Mouse (Mus musculus) mouse embryonic stem cell (cell line): ENCODE results near the gene Il12rb2.

Experiments used
- in situ Hi-C, 2 experiments: fragments of 300-500 bp; cut with MboI; formaldehyde crosslinking; loops; 1 replicate in 1 of 2; 3 replicates in 1 of 2; pipeline ENCODE4 v1.14.3; 2019 to 2020; ENCODE audit warnings: low sequenced_read_pairs in 2 of 2, low pct_unique_long_range_greater_than_20kb in 1 of 2, mixed read lengths in 1 of 2; ENCODE audit not compliant: unreplicated experiment in 1 of 2

Gene Il12rb2

DNA sequence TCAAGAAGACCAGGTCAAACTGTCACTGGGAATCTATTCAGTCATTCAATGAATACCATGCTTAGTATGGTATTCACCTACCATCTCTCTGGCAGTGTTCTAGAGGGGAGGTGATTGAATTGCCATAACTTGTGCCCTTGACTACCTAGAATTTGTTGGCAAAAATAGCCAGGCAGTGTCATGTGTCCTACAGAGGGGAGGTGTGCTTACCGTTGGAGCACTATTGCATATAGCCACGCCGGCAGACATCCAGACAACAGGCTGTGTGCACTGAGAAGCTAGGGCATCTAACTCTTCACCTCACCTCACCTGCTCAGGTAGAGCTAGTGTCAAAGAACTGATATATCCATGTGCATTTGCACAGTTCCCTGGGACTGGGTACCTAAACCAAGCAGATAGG lies 74.8 kb downstream of the Il12rb2 start:
- in situ Hi-C loops, result loop anchor here in 1 of 2 experiments (25.0 kb wide), 2 partner anchors 114 to 339 kb away; no protein-coding TSS in a partner anchor

DNA sequence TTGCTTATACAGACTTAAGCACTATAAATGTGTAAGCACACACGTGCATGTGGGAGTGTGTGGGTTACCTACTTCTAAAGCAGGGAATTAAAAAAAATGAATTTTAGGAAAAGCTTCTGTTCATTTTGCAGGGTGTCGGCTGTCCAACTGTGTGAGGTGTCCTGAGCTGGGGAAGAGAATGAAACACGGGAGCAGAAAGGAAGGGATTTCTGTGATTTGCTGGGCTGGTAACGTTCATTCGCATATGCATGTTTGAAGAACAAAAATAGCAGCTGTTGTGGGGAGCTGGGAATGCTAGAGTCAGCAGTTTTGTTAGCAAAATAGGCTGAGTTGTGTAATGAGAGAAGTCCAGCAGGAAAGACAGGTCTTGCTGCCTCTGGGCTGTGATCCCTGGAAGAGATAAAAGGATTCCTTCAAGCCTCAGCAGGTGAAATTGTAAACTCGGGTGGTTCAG lies 75.3 kb downstream of the Il12rb2 start:
- in situ Hi-C loops, result loop anchor here in 1 of 2 experiments (25.0 kb wide), 2 partner anchors 113 to 338 kb away; no protein-coding TSS in a partner anchor

DNA sequence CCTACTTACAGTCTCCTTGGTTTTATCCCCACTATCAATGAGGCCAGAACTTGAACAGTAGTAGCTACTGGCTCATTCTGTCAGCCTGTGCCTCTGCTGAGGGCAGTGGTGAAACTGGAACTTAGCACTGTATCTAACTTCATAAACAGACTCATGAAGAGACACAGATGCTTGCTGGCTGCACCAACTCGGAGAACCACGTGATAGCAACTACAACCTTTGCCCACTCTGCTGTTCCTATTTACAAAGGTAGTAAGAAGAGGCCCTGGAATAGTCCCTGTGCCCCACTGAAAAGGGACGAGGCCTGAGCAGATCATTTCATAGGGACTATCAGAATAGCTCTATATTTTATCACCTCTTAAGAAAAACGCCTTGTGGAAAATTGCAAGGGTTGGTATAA lies 75.7 kb downstream of the Il12rb2 start:
- in situ Hi-C loops, result loop anchor here in 1 of 2 experiments (25.0 kb wide), 2 partner anchors 113 to 338 kb away; no protein-coding TSS in a partner anchor

DNA sequence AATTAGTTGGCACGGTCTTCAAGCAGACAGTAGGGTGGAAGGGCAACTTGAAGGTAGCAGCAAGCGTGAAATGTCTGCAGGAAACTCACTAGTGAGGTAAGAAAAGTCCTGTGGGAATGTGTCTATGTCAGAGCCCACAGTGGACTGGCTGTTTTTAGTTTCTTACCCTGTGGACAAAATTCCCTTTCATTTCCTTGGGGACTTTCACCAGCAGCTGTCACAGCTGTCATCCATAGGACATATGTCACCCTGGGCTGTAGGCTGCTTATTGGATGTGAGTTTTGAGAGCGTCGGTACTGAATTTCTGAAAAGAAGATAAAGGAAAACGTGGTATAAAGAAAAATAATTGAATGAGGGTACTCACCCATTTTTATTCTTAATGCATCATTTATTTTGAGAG lies 77.2 kb downstream of the Il12rb2 start:
- in situ Hi-C loops, result no loop called here

DNA sequence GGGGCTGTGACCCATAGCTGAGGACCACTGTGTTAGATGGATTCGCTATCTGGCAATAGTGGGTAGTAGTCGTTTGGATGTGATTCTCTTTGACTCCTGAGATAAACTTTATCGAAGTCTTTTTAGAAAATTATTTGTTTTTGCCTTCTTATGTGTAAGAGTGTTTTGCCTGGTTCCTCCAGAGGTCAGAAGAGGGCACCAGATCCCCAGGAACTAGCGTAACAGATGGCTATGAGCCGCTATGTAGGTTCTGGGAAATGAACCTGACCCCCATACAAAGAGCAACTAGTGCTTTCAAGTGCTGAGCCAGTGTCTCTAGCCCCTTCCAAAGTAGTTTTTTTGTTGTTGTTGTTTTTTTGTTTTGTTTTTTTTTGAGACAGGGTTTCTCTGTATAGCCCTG lies 79.9 kb downstream of the Il12rb2 start:
- in situ Hi-C loops, result no loop called here

DNA sequence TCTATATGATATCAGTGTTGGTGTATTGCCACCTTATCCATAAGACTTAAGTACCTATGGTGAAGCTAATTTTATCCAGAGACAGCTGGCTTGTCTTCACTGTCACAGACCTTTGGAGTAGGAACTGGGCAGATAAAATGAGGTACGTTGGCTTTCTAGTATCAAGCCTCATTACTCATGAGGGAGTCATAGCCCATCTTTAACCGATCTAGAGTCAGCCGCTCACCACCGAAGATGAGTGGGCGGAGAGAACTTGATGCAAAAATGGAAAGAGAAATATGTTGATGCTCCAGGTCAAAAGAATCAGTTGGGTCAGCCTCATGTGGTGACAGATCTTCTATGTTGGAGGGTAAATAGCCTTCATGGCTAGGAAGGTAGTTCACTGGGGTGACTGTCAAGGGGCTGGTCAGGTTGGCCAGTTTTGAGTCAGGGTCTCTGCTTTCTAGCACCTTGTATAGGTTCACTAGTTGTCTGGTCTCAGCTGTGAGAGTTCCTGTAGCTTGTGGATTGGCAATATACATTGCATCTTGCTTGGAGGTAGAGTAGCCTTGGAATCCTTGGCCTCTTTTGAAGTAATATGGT lies 83.9 kb downstream of the Il12rb2 start:
- in situ Hi-C loops, result no loop called here

DNA sequence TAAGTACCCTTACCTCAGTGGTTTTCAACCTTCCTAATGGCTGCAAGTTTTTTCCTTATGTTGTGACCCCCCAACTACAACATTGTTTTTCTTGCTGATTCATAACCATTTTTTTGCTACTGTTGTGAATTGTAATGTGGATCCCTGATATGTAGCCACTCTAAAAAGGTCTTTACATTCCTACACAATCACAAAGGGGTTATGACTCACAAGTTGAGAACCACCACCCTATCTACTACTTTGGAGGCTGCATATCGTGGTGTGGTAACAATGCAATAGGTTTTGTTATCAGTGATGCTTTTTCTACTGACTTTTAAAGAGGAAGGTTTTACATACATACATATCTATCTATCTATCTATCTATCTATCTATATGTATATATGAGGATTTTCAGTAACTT lies 93.1 kb downstream of the Il12rb2 start:
- in situ Hi-C loops, result no loop called here

DNA sequence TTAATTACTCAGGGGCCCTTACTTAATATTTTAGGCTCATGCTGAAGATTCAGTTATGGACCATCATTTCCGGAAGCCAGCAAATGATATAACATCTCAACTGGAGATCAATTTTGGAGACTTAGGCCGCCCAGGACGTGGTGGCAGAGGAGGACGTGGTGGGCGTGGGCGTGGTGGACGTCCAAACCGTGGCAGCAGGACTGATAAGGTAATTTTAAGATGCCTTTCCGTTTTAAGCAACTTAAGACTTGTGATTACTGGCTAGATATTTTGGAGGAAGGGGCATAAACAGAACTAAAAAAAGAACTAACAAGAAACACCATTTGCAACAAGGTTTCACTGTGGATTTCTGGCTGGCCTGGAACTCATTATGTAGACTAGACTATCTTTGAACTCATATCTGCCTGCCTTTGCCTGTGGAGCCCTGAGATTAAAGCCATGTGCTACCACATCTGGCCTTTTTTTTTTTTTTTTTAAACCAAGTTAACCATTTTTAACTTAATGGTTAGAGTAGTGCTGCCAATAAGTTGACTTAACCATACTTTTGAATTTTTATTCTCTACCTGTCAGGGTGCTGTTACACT lies 94.3 kb downstream of the Il12rb2 start:
- in situ Hi-C loops, result no loop called here

DNA sequence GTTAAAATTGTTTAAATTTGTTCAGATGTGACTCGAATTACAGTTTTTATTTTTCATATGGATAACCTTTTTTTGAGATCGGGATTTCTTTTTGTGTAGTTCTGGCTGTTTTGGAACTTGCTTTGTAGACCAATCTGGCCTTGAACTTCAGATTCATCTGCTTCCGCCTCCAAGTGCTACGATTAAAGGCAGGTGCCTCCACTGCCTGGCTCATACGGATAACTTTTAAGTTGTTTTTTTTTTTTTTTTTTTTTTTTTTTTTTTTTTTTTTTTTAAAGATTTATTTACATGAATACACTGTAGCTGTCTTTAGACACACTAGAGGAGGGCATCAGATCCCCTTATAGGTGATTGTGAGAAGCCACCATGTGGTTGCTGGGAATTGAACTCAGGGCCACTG lies 98.0 kb downstream of the Il12rb2 start:
- in situ Hi-C loops, result no loop called here

DNA sequence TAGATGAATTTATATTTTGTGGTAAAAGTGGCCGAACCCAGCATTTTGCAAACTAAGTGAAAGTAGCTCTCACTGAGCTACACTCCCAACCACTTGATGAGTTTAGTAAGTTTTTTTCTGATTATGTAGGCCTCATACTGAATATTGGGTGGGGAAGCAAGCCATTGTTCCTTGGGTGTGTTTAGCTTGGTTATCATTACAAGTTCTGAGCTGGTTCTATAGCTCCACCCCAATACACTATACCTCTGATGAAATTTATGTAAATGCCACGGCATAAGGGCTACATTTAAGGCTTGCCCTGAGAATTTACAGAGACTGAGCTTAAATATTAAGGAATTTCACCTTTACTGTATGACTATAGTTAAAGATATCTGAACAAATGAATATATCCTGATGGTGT lies 106.5 kb downstream of the Il12rb2 start:
- in situ Hi-C loops, result no loop called here

DNA sequence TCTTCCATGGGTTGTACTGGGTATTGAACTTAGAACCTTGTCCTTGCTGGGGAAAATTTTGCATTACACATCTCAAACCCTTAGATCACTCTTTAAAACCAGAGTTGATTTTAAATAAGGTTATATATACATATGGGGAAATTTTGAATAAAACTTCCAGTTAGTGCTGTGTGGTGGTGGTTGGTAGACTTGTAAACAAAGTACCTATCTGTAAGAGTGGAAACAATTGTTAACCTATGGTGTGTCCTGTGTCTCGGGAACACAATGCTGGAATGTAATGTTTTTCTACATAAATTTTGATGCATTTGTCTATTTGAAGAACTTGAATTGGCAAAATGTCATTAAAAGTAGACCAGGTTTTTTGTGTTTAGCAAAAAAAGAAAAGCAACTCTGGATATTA lies 107.0 kb downstream of the Il12rb2 start:
- in situ Hi-C loops, result no loop called here

DNA sequence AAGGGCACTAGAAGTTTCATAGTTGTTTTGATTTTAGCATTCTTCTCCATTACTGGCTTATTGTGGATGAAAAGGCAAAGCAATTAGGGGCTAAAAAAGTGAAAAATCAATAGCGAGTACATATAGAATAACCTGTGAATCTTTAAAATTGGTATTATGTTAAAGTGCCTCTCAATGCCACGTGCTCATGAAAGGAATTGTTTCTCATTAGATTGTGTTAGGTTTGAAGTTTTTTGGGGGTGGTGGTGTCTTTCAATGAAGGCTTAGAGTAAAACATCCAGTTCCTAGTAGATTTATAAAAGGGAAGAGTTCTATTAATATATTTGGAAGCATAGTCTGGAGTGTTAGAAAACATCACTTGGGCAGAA lies 107.8 kb downstream of the Il12rb2 start:
- in situ Hi-C loops, result no loop called here

DNA sequence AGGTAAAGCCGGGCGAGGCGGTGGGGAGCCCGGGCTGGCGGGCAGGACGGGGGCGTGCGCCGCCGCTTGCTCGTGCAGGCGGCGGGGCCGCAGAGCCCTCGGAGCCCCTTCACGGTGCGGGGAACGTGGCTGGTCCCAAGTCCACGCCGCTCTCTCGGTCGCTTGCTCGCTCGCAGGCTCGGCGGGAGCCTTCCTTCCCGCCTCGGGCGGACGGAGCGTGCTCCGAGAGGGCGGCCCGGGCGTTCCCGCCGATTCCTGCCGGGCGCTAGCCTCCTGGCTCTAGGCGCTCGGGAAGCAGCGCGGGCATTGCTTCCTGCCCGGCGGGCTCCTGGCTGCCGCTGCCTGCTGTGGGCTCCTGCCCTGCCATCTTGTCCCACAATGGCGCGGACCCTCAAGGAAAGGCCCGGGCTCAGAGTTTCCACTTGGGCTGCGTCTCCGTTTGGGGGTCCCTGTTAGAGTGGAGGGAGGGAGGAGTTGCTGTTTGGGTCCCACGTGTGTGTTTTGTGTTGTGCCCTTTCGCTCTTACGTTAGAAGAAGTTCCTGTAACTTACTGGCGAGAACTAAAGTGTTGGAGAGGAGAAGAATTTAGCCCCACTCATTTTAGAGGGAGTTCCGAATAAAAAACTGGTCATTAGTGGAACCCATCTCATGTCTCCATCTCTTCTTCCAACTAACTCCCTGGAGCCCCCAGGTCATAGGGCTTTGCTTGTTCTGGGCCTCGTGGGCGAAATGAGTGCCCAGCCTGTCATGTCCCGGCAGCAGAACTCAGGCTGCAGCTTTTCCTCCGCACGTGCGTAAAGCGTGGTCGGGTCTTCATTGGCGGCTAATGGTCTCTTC lies 108.4 kb downstream of the Il12rb2 start:
- in situ Hi-C loops, result no loop called here

DNA sequence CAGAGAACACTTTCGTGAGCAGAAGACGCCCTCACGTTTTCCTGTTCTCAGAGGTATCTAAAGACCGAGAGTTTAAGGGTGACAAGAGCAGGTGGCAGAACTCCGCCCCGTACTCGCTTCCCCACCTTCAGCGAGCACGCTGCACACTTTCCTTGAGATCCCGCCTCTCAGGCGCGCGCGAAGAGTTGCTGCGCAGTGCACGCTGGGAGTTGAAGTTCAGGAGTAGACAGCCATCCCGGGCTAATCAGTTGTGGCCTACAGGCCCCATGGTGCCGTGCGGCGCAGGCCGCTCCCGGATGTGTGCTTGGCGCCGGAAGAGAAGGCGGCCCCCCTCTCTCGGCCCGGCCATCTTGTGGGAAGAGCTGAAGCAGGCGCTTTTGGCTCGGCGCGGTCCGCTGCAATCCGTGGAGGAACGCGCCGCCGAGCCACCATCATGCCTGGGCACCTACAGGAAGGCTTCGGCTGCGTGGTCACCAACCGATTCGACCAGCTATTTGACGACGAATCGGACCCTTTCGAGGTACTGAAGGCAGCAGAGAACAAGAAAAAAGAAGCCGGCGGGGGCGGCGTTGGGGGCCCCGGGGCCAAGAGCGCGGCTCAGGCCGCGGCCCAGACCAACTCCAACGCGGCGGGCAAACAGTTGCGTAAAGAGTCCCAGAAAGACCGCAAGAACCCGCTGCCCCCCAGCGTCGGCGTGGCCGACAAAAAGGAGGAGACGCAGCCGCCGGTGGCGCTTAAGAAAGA lies 109.2 kb downstream of the Il12rb2 start:
- in situ Hi-C loops, result no loop called here

DNA sequence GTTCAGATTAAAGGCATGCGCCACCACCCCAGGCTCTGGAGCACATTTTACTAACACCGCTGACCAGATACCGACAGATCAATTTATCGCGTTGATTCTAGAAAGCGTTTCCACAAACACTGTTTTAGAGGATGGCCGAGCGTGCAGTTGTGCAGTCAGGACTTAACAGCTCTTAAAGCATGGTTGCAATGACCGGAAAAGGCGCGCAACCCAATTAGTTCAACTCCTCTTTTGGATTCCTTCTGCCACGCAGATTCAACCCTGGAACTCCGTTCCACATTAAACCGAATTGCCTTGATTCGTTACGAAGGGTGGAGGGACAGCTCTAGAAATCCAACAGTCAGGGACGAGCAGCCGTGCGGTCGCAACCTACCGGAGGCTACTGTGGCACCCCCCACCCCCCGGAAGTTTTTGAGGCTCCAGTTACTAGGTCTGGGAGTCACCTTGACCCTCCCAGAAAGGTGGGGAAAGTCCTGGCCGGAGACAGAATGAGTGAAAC lies 109.8 kb downstream of the Il12rb2 start:
- in situ Hi-C loops, result no loop called here

DNA sequence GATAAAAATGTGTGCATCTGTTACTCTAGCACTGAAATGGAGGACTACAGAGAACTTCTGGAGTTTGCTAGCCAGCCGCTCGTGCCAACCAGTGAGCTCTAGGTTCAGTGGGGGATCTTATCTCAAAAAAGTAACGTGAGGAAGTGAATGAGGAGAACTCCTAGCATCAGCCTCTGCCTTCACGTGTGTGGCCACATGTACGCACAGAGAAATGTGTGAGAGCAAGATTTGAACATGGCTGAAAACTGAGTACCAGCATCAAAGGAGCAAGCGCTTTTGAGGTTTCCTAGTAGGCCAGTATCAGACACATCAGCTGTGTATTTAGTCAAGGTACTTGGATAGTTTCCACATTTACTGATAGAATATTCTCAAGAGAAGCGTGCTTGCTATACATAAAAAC lies 111.1 kb downstream of the Il12rb2 start:
- in situ Hi-C loops, result no loop called here

DNA sequence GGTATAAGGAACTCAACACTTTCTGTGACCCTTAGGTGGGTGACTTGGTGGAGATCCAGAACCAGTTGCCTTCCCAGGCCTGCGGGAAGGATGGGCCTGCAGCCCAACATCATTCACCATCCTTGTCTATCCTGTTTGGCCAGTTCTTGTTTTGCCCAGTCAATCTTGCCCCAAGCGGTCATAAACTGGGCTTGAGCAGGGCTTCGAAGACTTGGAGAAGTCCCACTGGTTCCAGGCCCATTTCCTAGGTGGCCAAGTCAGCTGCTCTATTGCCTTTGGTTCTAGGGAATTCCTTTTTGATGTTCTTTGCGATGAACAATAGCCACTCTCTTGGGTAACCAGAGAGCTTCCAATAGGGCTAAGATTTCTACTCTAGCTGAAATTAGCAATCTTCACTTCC lies 124.9 kb downstream of the Il12rb2 start:
- in situ Hi-C loops, result no loop called here

DNA sequence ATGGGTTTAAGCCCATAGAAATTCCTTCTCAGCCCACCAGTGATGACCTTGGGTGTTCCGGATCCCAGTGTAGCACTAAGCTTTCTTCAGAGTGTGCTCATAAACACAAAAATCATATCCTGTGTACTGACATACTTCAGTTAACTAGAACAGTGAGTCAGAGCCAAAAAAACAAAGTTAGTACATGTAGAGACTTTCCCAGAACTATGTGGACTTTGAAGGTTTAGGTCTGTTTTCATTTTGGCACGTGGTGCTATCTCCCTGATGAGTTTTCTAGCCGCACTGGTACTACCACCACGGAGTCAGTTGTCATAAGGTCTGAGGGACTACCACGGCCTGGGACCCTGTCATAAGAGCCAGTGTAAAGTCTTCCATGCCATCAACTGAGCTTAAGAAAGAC lies 131.5 kb downstream of the Il12rb2 start:
- in situ Hi-C loops, result no loop called here
